Mouse (Mus musculus): Measurements from ENCODE around the gene Ppp1r1b. TPM values are rescaled to one million over a fixed set of nuclear protein-coding genes. Genes with fewer than 3 reads are reported as not detected.

The Ppp1r1b gene
- polyA plus RNA-seq, 1 experiment from 2014 or later: 0.37 TPM

GRCm38 (mm10) chr11:98394301-98394700 is 46.1 kb downstream of the Ppp1r1b start:
- H3K4me3 ChIP-seq: no peak overlapping the region
- H3K27me3 ChIP-seq: peaks cover 38% of the 10 kb centered on the region
- ATAC-seq (ENCODE audit: low FRiP score): no peak
- 0 out of 2 replicates have a peak, but pooled peaks cover 3% of the 10 kb centered on the region for H3K36me3 ChIP-seq
- H3K4me1 ChIP-seq: peaks cover 20% of the 10 kb centered on the region
- no peak overlapping the region for H3K27ac ChIP-seq
- no peaks in the 10 kb centered on the region for H3K9me3 ChIP-seq (replicated peaks)
- WGBS: 60% methylated on average over 6 of the region's 6 CpGs
- no peak overlapping the region for H3K4me2 ChIP-seq (replicated peaks)
- H3K9ac ChIP-seq: no peak overlapping the region

- Histone ChIP-seq H3K4me1 (peaks cover 26% of the 10 kb centered on the region), H3K27me3 (peaks cover 36% of the 10 kb centered on the region), H3K4me3 (no peak overlapping the region), H3K9me3 (replicated peaks) (no peaks in the 10 kb centered on the region), H3K36me3 (0 out of 2 replicates have a peak, but pooled peaks cover 3% of the 10 kb centered on the region), H3K4me2 (replicated peaks) (no peak overlapping the region), H3K27ac (no peak overlapping the region), H3K9ac (no peak overlapping the region)
- no peak for ATAC-seq (ENCODE audit: low FRiP score)
- 65% methylated on average over 4 of the region's 4 CpGs for WGBS
Measured at GRCm38 (mm10) chr11:98395041-98395440, 46.8 kb downstream of the Ppp1r1b start.

DNA sequence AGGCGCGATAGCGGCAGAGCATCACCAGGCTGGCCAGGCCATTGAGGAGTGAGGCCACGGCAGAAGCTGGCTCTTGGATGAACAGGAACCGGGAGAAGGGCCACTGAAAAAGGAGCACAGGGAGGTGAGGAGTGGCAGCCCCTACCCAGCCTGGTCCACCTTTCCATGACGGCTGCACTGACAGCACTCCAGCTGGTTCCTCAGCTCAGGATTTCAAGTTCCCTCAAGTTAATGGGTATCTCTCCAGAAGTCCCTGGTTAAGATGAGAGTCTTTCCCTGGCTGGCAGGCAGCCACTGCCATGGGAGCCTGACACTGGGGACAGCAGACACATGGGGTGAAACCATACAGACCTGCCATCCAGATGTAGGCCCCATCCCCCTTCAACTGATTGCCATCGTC is 49.7 kb downstream of the Ppp1r1b start:
- WGBS: 94% methylated on average over 7 of the region's 7 CpGs
- no peak overlapping the region for H3K27ac ChIP-seq

GRCm38 (mm10) chr11:98400161-98400726 is 52.0 kb downstream of the Ppp1r1b start, which contains the start of gene Pgap3:
TSS of gene Pgap3 (minus strand) at chr11:98400490.
- WGBS: under 1% methylated on average over 40 of the region's 40 CpGs
- H3K4me2 ChIP-seq (replicated peaks): peak within 1 kb of the TSS; percentile 72
- peak within 1 kb of the TSS; percentile 67 for H3K9ac ChIP-seq
- H3K27me3 ChIP-seq: peaks cover 19% of the 10 kb centered on the region
- H3K9me3 ChIP-seq (replicated peaks): no peaks in the 10 kb centered on the region
- peaks cover 10% of the 10 kb centered on the region for H3K4me1 ChIP-seq
- H3K27ac ChIP-seq: peak within 1 kb of the TSS; percentile 98
- ATAC-seq (ENCODE audit: low FRiP score): peak; percentile 91
- 0 out of 2 replicates have a peak, but pooled peaks cover 3% of the 10 kb centered on the region for H3K36me3 ChIP-seq
- H3K4me3 ChIP-seq: peak within 1 kb of the TSS; percentile 74

More for the DNA sequence above, 49.7 kb downstream of the Ppp1r1b start:
- H3K27me3 ChIP-seq: peaks cover 16% of the 10 kb centered on the region
- H3K9ac ChIP-seq: no peak overlapping the region
- no peak overlapping the region for H3K4me3 ChIP-seq
- no peak overlapping the region for H3K4me2 ChIP-seq (replicated peaks)
- peaks cover 23% of the 10 kb centered on the region for H3K4me1 ChIP-seq
- no peak for ATAC-seq (ENCODE audit: low FRiP score)
- no peaks in the 10 kb centered on the region for H3K9me3 ChIP-seq (replicated peaks)
- 0 out of 2 replicates have a peak, but pooled peaks cover 3% of the 10 kb centered on the region for H3K36me3 ChIP-seq

GRCm38 (mm10) chr11:98400816-98401215 is 52.6 kb downstream of the Ppp1r1b start:
- H3K4me1 ChIP-seq: peaks cover 10% of the 10 kb centered on the region
- H3K4me2 ChIP-seq (replicated peaks): peak overlapping the region; percentile 72
- peak overlapping the region; percentile 98 for H3K27ac ChIP-seq
- H3K36me3 ChIP-seq: 0 out of 2 replicates have a peak, but pooled peaks cover 3% of the 10 kb centered on the region
- H3K9ac ChIP-seq: peak overlapping the region; percentile 67
- no peak for ATAC-seq (ENCODE audit: low FRiP score)
- WGBS: 69% methylated on average over 3 of the region's 3 CpGs
- H3K4me3 ChIP-seq: peak overlapping the region; percentile 74
- no peaks in the 10 kb centered on the region for H3K9me3 ChIP-seq (replicated peaks)
- peaks cover 19% of the 10 kb centered on the region for H3K27me3 ChIP-seq

DNA sequence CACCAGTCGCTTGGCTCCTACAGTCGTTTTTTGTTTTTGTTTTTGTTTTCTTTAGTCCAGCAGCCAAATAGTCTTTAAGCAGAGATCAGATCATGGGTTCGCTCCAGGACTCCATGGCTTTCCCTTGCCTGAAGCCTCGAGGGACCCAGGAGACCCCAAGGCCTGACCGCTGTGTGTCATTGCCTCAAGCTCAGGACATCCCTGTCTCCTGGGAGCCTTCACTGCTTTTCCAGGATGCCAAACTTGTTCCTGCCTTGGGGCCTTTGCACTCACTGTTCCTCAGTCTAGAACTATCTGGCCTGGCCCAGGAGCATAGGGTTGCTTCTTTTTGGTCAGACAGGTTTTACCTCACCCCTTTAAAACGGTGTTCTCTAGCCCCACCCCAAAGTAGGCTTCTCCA is 58.4 kb downstream of the Ppp1r1b start:
- no peak overlapping the region for H3K4me2 ChIP-seq (replicated peaks)
- H3K27ac ChIP-seq: no peak overlapping the region
- H3K9ac ChIP-seq: no peak overlapping the region
- no peaks in the 10 kb centered on the region for H3K36me3 ChIP-seq
- H3K9me3 ChIP-seq (replicated peaks): no peaks in the 10 kb centered on the region
- H3K27me3 ChIP-seq: peaks cover 31% of the 10 kb centered on the region
- WGBS: 74% methylated on average over 6 of the region's 6 CpGs
- ATAC-seq (ENCODE audit: low FRiP score): no peak
- no peak overlapping the region for H3K4me3 ChIP-seq
- H3K4me1 ChIP-seq: peaks cover 14% of the 10 kb centered on the region

Other genes starting within 250 kb of the Ppp1r1b start
- 31.1 and 36.8 TPM in 2 replicates for gene Fbxl20, start 198.0 kb upstream of the Ppp1r1b start, polyA plus RNA-seq (2016; fragmentation: Nextera tagmentation; extraction: Ambion mirVana)
- 74.3 and 84.9 TPM in 2 replicates for gene Med1, start 155.1 kb upstream of the Ppp1r1b start, polyA plus RNA-seq (2016; fragmentation: Nextera tagmentation; extraction: Ambion mirVana)
- 14.6 and 15.1 TPM in 2 replicates for gene Cdk12, start 145.3 kb upstream of the Ppp1r1b start, polyA plus RNA-seq (2016; fragmentation: Nextera tagmentation; extraction: Ambion mirVana)
- gene Neurod2, start 18.8 kb upstream of the Ppp1r1b start, polyA plus RNA-seq (2016; fragmentation: Nextera tagmentation; extraction: Ambion mirVana): 7.2 and 10.2 TPM in 2 replicates
- gene Stard3, start 10.0 kb downstream of the Ppp1r1b start, polyA plus RNA-seq (2016; fragmentation: Nextera tagmentation; extraction: Ambion mirVana): 49.0 and 50.0 TPM in 2 replicates
- 0.31 and 1.7 TPM in 2 replicates for gene Tcap, start 35.4 kb downstream of the Ppp1r1b start, polyA plus RNA-seq (2016; fragmentation: Nextera tagmentation; extraction: Ambion mirVana)
- gene Pnmt, start 38.0 kb downstream of the Ppp1r1b start, polyA plus RNA-seq (2016; fragmentation: Nextera tagmentation; extraction: Ambion mirVana): 1.0 and 1.1 TPM in 2 replicates
- gene Pgap3, start 52.1 kb downstream of the Ppp1r1b start, polyA plus RNA-seq (2016; fragmentation: Nextera tagmentation; extraction: Ambion mirVana): 9.1 and 10.2 TPM in 2 replicates
- 25.9 and 26.9 TPM in 2 replicates for gene Erbb2, start 64.1 kb downstream of the Ppp1r1b start, polyA plus RNA-seq (2016; fragmentation: Nextera tagmentation; extraction: Ambion mirVana)
- gene Mien1, start 90.6 kb downstream of the Ppp1r1b start, polyA plus RNA-seq (2016; fragmentation: Nextera tagmentation; extraction: Ambion mirVana): 158 and 159 TPM in 2 replicates
- 2.0 and 4.4 TPM in 2 replicates for gene Grb7, start 98.0 kb downstream of the Ppp1r1b start, polyA plus RNA-seq (2016; fragmentation: Nextera tagmentation; extraction: Ambion mirVana)
- 0.09 TPM in 1 of 2 replicates, not detected in the other for gene Ikzf3, start 197.6 kb downstream of the Ppp1r1b start, polyA plus RNA-seq (2016; fragmentation: Nextera tagmentation; extraction: Ambion mirVana)
- gene Zpbp2, start 202.7 kb downstream of the Ppp1r1b start, polyA plus RNA-seq (2016; fragmentation: Nextera tagmentation; extraction: Ambion mirVana): 0.17 and 0.38 TPM in 2 replicates
- 69.8 and 71.4 TPM in 2 replicates for gene Ormdl3, start 239.0 kb downstream of the Ppp1r1b start, polyA plus RNA-seq (2016; fragmentation: Nextera tagmentation; extraction: Ambion mirVana)
- not detected in 2 replicates for gene Lrrc3c, start 249.9 kb downstream of the Ppp1r1b start, polyA plus RNA-seq (2016; fragmentation: Nextera tagmentation; extraction: Ambion mirVana)